Mouse (Mus musculus) liver, postnatal 0 days (tissue): ENCODE data around the gene Kitl. TPM values are rescaled to one million over a fixed set of nuclear protein-coding genes. Genes with fewer than 3 reads are reported as not detected.

Experiments
- ATAC-seq: fragments of 200-750 bp; cut with Nextera tagmentation; 2 replicates; pipeline ENCODE4 v1.8.0; 2017; ENCODE audit warnings: mild to moderate bottlenecking, moderate library complexity
- DNase-seq: peaks from one replicate; pipeline ENCODE4 v3.0.0-alpha.2; 2016
- H3K27ac ChIP-seq: fragments of 300-500 bp; sonication (generic); 2 replicates; pipeline ENCODE4 v1.5.1; 2014; ENCODE audit warnings: antibody characterized with exemption, moderate library complexity, mild to moderate bottlenecking, low read depth
- H3K27me3 ChIP-seq: fragments of 300-500 bp; sonication (generic); 2 replicates; pipeline ENCODE4 v1.6.1; 2014; ENCODE audit warnings: low read length, control low read depth, mixed read lengths; ENCODE audit not compliant: insufficient read depth
- H3K36me3 ChIP-seq: fragments of 300-500 bp; sonication (generic); replicated peaks from 2 replicates; pipeline ENCODE4 v1.6.1; 2014; ENCODE audit warnings: mild to moderate bottlenecking, control low read depth, low read length, moderate library complexity, mixed read lengths; ENCODE audit not compliant: insufficient read depth
- H3K4me1 ChIP-seq: fragments of 300-500 bp; sonication (generic); 2 replicates; pipeline ENCODE4 v1.6.1; 2014; ENCODE audit warnings: antibody characterized with exemption, mild to moderate bottlenecking, control low read depth; ENCODE audit not compliant: insufficient read depth
- H3K4me2 ChIP-seq: fragments of 300-500 bp; sonication (generic); 2 replicates; pipeline ENCODE4 v1.6.1; 2014; ENCODE audit warnings: low read depth, mild to moderate bottlenecking, low read length, moderate library complexity, mixed read lengths
- H3K4me3 ChIP-seq: fragments of 300-500 bp; sonication (generic); 2 replicates; pipeline ENCODE4 v1.5.1; 2014; ENCODE audit warnings: low read depth, low read length
- H3K9ac ChIP-seq: fragments of 300-500 bp; sonication (generic); replicated peaks from 2 replicates; pipeline ENCODE4 v1.6.1; 2014; ENCODE audit warnings: mild to moderate bottlenecking, moderate library complexity
- H3K9me3 ChIP-seq: fragments of 300-500 bp; sonication (generic); 2 replicates; pipeline ENCODE4 v1.6.1; 2016; ENCODE audit warnings: mild to moderate bottlenecking, control low read depth, low read length, mixed read lengths
- CTCF ChIP-seq: sonication (generic); IDR thresholded peaks from 2 replicates; pipeline ENCODE4 v1.5.1; 2016; ENCODE audit warnings: antibody characterized with exemption, low read depth
- EP300 ChIP-seq: IDR thresholded peaks from 2 replicates; pipeline ENCODE4 v1.6.1; 2016; ENCODE audit warnings: antibody characterized with exemption, low read depth, mild to moderate bottlenecking
- WGBS: fragments of 180-500 bp; shearing (Covaris S2); extraction: QIAGEN DNeasy Blood & Tissue Kit; methylation state at CpG from one replicate; pipeline ENCODE4 v1.1.7; 2014; ENCODE audit not compliant: insufficient replicate concordance; 5-methylcytosine and 5-hydroxymethylcytosine counted together
- polyA plus RNA-seq: library from polyadenylated mRNA; unstranded; fragments of >200 nt; fragmentation: Nextera tagmentation; extraction: Ambion mirVana; gene quantifications from 2 replicates; pipeline ENCODE4 v1.2.1, GENCODE M21; 2015

The Kitl gene
- polyA plus RNA-seq, 1 experiment from 2014 or later = 5.0 TPM

DNA sequence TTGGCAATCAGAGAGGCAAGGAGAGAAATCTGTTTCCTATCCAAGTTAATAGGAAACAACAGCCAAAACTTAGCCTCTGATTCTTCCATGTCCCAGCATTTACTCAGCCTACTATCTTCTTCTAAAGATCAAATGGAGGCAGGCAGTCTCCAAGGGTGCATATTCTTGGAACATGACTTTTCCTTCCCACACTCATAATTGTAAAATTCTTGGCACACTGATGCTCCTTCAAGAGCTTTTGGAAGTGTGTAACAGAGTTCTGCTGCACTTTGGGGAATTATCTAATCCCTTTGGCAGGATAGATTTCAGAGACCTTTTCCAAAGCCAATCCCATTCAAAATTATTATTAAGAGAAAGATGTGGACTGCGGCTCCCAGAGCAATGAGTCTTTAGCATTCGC, 100.1 kb downstream of the Kitl start:
- no peak overlapping the region for H3K4me2 ChIP-seq
- no peaks in the 10 kb centered on the region for H3K9me3 ChIP-seq
- no peak overlapping the region for H3K4me3 ChIP-seq
- no peak for ATAC-seq
- no peak overlapping the region for H3K27ac ChIP-seq
- TF ChIP-seq EP300 (no peak), CTCF (no peak)
- no peak for DNase-seq
- no peak overlapping the region for H3K9ac ChIP-seq
- no peaks in the 10 kb centered on the region for H3K36me3 ChIP-seq
- no peaks in the 10 kb centered on the region for H3K4me1 ChIP-seq
- H3K27me3 ChIP-seq = no peaks in the 10 kb centered on the region
- WGBS = 81% methylated on average over 2 of the region's 2 CpGs

DNA sequence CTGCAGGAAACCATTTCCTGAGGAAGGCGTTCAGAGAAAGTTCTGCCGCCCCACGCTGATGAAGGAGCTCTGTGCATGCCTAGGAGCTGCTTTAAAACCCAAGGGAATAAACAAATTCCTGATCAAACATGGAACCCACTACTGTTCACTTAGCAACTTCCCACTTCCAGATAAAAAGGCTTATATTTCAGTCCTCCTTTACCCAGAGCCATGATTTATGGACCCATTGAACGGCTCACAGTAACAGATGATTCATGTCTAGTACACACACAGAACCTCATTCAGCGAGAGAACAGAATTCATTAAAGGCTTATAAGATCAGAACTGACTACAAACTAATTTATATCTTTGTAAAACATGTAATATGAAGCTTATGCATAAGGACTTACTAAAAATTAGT, 109.0 kb downstream of the Kitl start:
- no peaks in the 10 kb centered on the region for H3K4me1 ChIP-seq
- WGBS = 77% methylated on average over 5 of the region's 5 CpGs

DNA sequence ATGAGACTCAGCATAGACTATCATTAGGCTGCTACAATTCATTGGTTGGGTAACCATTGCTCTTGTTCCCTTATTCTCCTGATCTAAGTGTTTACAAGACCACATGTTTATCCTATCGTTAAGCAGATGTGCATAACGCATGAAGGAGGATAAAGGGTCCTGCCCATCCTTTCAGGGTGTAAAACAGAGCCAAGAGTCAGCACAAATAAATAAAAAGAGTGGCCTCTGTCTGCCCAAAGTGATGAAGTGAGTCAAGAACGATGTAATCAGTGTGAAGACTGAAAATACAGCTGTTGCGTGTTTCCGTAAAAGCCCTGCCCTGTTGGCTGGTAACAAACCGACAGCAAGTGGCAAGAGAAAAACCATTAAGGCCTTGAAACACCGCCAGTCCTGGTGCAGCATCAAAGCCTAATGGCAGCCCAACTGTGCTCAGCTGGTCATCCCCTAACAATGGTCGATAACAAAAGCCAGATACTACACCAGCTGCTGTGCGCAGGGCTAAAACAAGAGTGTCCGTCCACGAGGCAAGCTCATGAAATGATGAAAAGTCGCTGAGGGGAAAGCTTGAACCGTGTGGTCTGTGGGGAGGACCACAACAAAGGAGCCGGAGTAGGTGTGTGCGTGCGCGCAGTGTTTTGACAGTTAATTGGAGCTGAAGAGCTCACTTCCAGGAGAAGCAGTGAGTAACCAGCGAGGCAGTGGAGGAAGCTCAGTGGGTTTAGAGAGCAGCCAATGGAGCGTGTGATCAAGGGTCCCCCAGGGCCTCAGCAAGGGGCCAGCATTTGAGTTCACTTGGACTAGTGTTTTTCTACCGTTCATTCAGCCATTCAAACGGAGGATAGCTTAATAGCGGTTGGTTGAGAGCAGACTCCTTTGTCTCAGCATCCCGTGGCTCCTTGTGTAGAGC, 112.7 kb downstream of the Kitl start:
- no peaks in the 10 kb centered on the region for H3K9me3 ChIP-seq
- WGBS = 75% methylated on average over 23 of the region's 23 CpGs
- H3K4me3 ChIP-seq = no peak overlapping the region
- H3K27ac ChIP-seq = no peak overlapping the region
- no peaks in the 10 kb centered on the region for H3K36me3 ChIP-seq
- H3K4me1 ChIP-seq = no peaks in the 10 kb centered on the region
- H3K4me2 ChIP-seq = no peak overlapping the region
- DNase-seq = no peak
- TF ChIP-seq EP300 (no peak), CTCF (no peak)
- no peak for ATAC-seq
- H3K9ac ChIP-seq = no peak overlapping the region
- H3K27me3 ChIP-seq = no peaks in the 10 kb centered on the region

More for the DNA sequence above, 109.0 kb downstream of the Kitl start:
- Histone ChIP-seq H3K4me3 (no peak overlapping the region), H3K27me3 (no peaks in the 10 kb centered on the region), H3K36me3 (no peaks in the 10 kb centered on the region), H3K4me2 (no peak overlapping the region), H3K9ac (no peak overlapping the region), H3K27ac (no peak overlapping the region), H3K9me3 (no peaks in the 10 kb centered on the region)
- ATAC-seq (no peak), DNase-seq (no peak)
- TF ChIP-seq EP300 = no peak

DNA sequence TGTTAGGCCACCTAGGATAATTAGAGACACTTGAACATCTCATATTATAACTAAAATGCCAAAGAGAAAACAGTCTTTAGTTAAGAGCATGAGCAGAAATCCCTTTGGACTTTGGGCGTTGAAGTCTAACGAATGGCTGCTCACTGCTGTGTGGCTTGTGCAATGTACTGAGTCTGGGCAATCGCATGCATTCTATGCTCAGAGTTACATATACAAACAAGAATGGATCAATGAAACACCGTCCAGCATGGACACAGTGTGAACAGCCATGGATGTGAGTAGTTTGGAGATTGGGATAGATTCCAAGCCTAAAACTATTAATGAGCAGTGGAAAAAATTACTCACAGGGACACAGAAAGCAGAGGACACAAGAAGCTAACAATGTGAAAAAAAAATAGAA, 116.2 kb downstream of the Kitl start:
- H3K27me3 ChIP-seq = no peaks in the 10 kb centered on the region
- 0 out of 2 replicates have a peak overlapping the region, but pooled peaks have one; percentile 2 for H3K4me2 ChIP-seq
- WGBS = 53% methylated on average over 4 of the region's 4 CpGs
- no peak overlapping the region for H3K9ac ChIP-seq
- H3K4me3 ChIP-seq = no peak overlapping the region
- 0 out of 2 replicates have a peak overlapping the region, but pooled peaks have one; percentile 26 for H3K27ac ChIP-seq
- DNase-seq (peak; percentile 19), ATAC-seq (peak; percentile 96)
- H3K36me3 ChIP-seq = no peaks in the 10 kb centered on the region
- TF ChIP-seq CTCF = no peak
- no peak for TF ChIP-seq EP300
- H3K9me3 ChIP-seq = no peaks in the 10 kb centered on the region
- 0 out of 2 replicates have a peak, but pooled peaks cover 2% of the 10 kb centered on the region for H3K4me1 ChIP-seq

DNA sequence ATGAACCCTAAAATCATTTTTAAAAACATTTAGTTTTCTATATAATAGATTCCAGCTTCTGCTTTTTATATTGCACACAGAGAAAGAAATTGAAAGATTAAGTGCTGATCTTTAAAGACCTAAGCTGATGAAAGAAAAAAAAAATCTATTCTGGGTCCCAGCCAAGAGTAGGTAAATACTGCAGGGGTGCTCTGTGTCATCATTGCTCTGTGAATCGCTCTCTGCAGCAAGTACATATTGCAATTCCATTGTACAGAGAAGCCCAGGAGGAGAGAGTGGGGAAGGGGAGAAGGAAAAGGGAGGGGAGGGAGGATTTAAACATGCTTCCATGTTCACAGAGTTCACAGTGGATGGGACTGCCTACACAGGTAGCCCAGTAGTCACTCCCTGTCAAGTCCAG, 116.9 kb downstream of the Kitl start:
- Histone ChIP-seq H3K27me3 (no peaks in the 10 kb centered on the region), H3K4me1 (0 out of 2 replicates have a peak, but pooled peaks cover 2% of the 10 kb centered on the region), H3K9me3 (no peaks in the 10 kb centered on the region), H3K36me3 (no peaks in the 10 kb centered on the region), H3K4me2 (0 out of 2 replicates have a peak overlapping the region, but pooled peaks have one; percentile 2), H3K9ac (no peak overlapping the region), H3K4me3 (no peak overlapping the region), H3K27ac (no peak overlapping the region)
- no peak for DNase-seq
- WGBS = 46% methylated on average over 1 of the region's 1 CpGs
- no peak for TF ChIP-seq EP300
- TF ChIP-seq CTCF = no peak
- peak; percentile 73 for ATAC-seq

DNA sequence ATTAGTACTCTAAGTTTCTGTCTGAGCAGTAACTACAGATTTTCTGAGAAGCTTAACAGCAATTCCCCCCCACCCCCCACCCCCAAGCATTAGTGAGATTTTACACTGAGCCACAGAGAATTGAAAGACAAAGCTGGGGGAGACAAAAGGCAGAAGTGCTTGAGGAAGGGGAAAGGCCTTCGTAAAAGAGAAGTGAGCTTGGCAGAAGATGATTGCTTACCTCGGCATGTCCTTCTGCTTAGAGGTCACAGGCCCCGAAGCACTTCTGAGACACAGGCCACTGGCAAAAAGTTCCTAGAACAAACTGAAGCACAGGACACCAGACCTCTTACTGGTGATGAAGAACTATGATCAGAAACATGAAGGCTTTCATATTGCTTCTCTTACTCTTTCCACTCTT, 123.1 kb downstream of the Kitl start:
- 37% methylated on average over 3 of the region's 3 CpGs for WGBS
- no peak for DNase-seq
- no peak for ATAC-seq
- no peak overlapping the region for H3K27ac ChIP-seq
- no peak for TF ChIP-seq CTCF
- TF ChIP-seq EP300 = no peak
- no peaks in the 10 kb centered on the region for H3K9me3 ChIP-seq
- no peak overlapping the region for H3K4me3 ChIP-seq
- no peak overlapping the region for H3K4me2 ChIP-seq
- H3K9ac ChIP-seq = no peak overlapping the region
- 0 out of 2 replicates have a peak, but pooled peaks cover 2% of the 10 kb centered on the region for H3K4me1 ChIP-seq
- no peaks in the 10 kb centered on the region for H3K27me3 ChIP-seq
- no peaks in the 10 kb centered on the region for H3K36me3 ChIP-seq
